Mouse (Mus musculus) midbrain, embryonic 11.5 days (tissue): ENCODE measurements at regions not wholly inside any gene's neighbourhood (a gene's known extent, or its start where the extent isn't known, plus 50 kb on each side); places are given as distances from the start of the nearest gene placed in this dataset.

Source experiments
- ATAC-seq: fragments of 200-750 bp; cut with Nextera tagmentation; 2 replicates; pipeline ENCODE4 v1.8.0; 2017; ENCODE audit warnings: moderate TSS enrichment, moderate library complexity; ENCODE audit not compliant: low FRiP score
- DNase-seq: peaks from one replicate; pipeline ENCODE4 v3.0.0; 2015; ENCODE audit warnings: low spot score; ENCODE audit errors: missing footprints
- H3K27ac ChIP-seq: fragments of 300-500 bp; sonication (generic); 2 replicates; pipeline ENCODE4 v1.5.1; 2014; ENCODE audit warnings: low read depth, low read length
- H3K27me3 ChIP-seq: fragments of 300-500 bp; sonication (generic); 2 replicates; pipeline ENCODE4 v1.6.1; 2014; ENCODE audit warnings: mild to moderate bottlenecking, low read length, moderate library complexity, mixed read lengths; ENCODE audit not compliant: control insufficient read depth, insufficient read depth
- H3K36me3 ChIP-seq: fragments of 300-500 bp; sonication (generic); 2 replicates; pipeline ENCODE4 v1.6.1; 2014; ENCODE audit warnings: mild to moderate bottlenecking, low read length, moderate library complexity, mixed read lengths; ENCODE audit not compliant: control insufficient read depth, insufficient read depth
- H3K4me1 ChIP-seq: fragments of 300-500 bp; sonication (generic); 2 replicates; pipeline ENCODE4 v1.6.1; 2014; ENCODE audit warnings: low read length; ENCODE audit not compliant: control insufficient read depth, insufficient read depth
- H3K4me2 ChIP-seq: fragments of 300-500 bp; sonication (generic); 2 replicates; pipeline ENCODE4 v1.6.1; 2014; ENCODE audit warnings: mild to moderate bottlenecking, moderate library complexity
- H3K4me3 ChIP-seq: fragments of 300-500 bp; sonication (generic); 2 replicates; pipeline ENCODE4 v1.5.1; 2014; ENCODE audit warnings: low read depth, low read length
- H3K9ac ChIP-seq: fragments of 300-500 bp; sonication (generic); 2 replicates; pipeline ENCODE4 v1.6.1; 2014; ENCODE audit warnings: low read length
- H3K9me3 ChIP-seq: fragments of 300-500 bp; sonication (generic); 2 replicates; pipeline ENCODE4 v1.6.1; 2016; ENCODE audit warnings: low read length; ENCODE audit not compliant: control insufficient read depth
- WGBS: fragments of 180-500 bp; shearing (Covaris S2); extraction: QIAGEN DNeasy Blood & Tissue Kit; methylation state at CpG from one replicate; pipeline ENCODE4 v1.1.7; 2014; 5-methylcytosine and 5-hydroxymethylcytosine counted together

DNA sequence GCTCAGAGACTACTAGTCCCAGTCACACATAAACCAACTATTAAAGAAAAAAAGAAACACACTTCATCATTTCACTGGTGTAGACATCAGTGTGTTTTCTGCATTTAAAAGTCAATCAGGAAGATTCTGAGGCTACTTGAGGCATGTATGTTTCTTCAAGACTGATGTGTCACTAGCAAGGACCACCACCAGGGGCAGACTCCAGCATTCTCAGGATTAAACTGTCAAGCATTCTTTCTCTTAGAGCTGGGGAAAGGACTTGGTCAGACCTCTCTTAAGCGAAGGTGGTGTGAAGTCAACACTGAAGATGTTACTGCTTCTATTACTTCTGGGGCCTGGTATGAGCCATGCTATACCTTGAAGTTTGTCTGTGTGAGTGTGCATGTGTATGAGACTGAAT is 114.1 kb upstream of the Try4 start:
- Histone ChIP-seq H3K9me3 (no peaks in the 10 kb centered on the region), H3K4me1 (no peaks in the 10 kb centered on the region), H3K27me3 (no peaks in the 10 kb centered on the region), H3K4me2 (no peak overlapping the region), H3K36me3 (no peaks in the 10 kb centered on the region), H3K27ac (no peak overlapping the region), H3K9ac (no peak overlapping the region), H3K4me3 (no peak overlapping the region)
- ATAC-seq (no peak), DNase-seq (no peak)
- 66% methylated on average over 1 of the region's 1 CpGs for WGBS

DNA sequence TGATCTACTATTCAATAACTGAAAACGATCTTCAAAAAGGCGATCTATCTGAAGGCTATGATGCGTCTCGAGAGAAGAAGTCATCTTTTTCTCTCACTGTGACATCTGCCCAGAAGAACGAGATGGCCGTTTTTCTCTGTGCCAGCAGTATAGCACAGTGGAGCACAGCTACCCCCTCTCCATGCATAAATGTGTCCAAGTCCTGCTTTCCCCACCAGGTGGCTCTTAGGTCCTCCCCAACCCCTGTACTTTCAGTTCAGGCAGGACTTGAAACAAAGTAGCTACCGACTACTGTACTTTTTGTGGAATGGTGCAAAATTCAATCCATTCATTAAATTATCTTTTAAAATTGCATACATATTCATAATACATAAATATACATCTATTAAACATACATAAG is 123.2 kb upstream of the Try4 start:
- 89% methylated on average over 7 of the region's 7 CpGs for WGBS
- Histone ChIP-seq H3K9me3 (no peaks in the 10 kb centered on the region), H3K27me3 (no peaks in the 10 kb centered on the region), H3K4me2 (no peak overlapping the region), H3K4me3 (no peak overlapping the region), H3K4me1 (no peaks in the 10 kb centered on the region), H3K36me3 (no peaks in the 10 kb centered on the region), H3K9ac (no peak overlapping the region), H3K27ac (no peak overlapping the region)
- ATAC-seq (no peak), DNase-seq (no peak)

DNA sequence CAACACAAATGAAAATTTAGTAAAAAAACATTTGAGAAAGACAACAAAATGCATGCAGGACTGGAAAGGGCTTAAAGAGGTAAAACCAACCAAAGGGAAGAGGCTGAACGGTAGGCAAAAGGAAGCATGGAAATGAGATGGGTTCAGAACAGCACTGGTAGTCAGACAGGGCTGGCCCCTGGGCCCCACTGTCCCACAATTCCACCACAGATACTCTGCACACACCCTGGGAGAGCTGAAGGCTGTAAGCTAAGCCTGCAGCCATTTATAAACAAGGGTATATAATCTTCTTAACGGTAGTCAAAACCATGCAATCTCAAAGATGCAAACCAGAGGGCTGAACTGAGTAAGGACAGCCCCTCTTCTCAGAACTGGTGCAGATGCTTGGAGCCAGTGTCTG is 124.0 kb upstream of the Try4 start:
- ATAC-seq (no peak), DNase-seq (no peak)
- H3K27ac ChIP-seq, result no peak overlapping the region
- H3K4me2 ChIP-seq, result no peak overlapping the region
- no peak overlapping the region for H3K9ac ChIP-seq
- H3K27me3 ChIP-seq, result no peaks in the 10 kb centered on the region
- no peaks in the 10 kb centered on the region for H3K36me3 ChIP-seq
- 92% methylated on average over 2 of the region's 2 CpGs for WGBS
- H3K4me1 ChIP-seq, result no peaks in the 10 kb centered on the region
- H3K4me3 ChIP-seq, result no peak overlapping the region
- no peaks in the 10 kb centered on the region for H3K9me3 ChIP-seq

GRCm38 (mm10) chr6:41177152-41177551 is 124.9 kb upstream of the Try4 start:
- no peaks in the 10 kb centered on the region for H3K9me3 ChIP-seq
- no peak overlapping the region for H3K9ac ChIP-seq
- WGBS, result 86% methylated on average over 3 of the region's 3 CpGs
- H3K4me1 ChIP-seq, result no peaks in the 10 kb centered on the region
- no peaks in the 10 kb centered on the region for H3K27me3 ChIP-seq
- no peak overlapping the region for H3K4me2 ChIP-seq
- ATAC-seq (no peak), DNase-seq (no peak)
- H3K27ac ChIP-seq, result no peak overlapping the region
- no peaks in the 10 kb centered on the region for H3K36me3 ChIP-seq
- no peak overlapping the region for H3K4me3 ChIP-seq

DNA sequence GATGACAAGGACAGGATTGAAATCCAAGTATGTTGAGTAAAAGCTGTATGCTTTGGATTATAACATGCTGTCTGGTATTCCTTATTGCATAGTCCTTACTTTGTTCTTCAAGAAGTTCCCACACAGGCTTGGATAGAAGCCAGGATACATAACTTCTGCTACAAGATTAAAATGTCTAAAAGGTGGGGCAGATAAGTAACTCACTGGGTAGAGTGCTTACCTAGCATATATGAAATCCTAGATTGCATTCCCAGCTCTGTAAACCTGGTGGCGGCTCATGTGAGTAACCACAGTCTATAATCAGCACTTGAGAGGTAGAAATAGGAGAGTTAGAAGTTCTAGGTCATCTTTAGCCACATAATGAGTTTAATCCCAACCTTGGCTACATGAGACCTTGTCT is 126.0 kb upstream of the Try4 start:
- DNase-seq, result no peak
- no peak for ATAC-seq
- Histone ChIP-seq H3K9ac (no peak overlapping the region), H3K27me3 (no peaks in the 10 kb centered on the region), H3K4me2 (no peak overlapping the region), H3K9me3 (no peaks in the 10 kb centered on the region), H3K4me3 (no peak overlapping the region), H3K27ac (no peak overlapping the region), H3K36me3 (no peaks in the 10 kb centered on the region), H3K4me1 (no peaks in the 10 kb centered on the region)
- WGBS, result 86% methylated on average over 1 of the region's 1 CpGs

- Histone ChIP-seq H3K9me3 (no peaks in the 10 kb centered on the region), H3K27me3 (no peaks in the 10 kb centered on the region), H3K4me2 (no peak overlapping the region), H3K4me1 (no peaks in the 10 kb centered on the region), H3K9ac (no peak overlapping the region), H3K36me3 (no peaks in the 10 kb centered on the region), H3K27ac (no peak overlapping the region), H3K4me3 (no peak overlapping the region)
- 80% methylated on average over 1 of the region's 1 CpGs for whole genome bisulfite sequencing
- DNase-seq, result no peak
- ATAC-seq, result no peak
Observed at GRCm38 (mm10) chr6:41163491-41163890, 128.2 kb upstream of the 2210010C04Rik start.

- Histone ChIP-seq H3K4me3 (no peak overlapping the region), H3K4me2 (no peak overlapping the region), H3K36me3 (no peaks in the 10 kb centered on the region), H3K27me3 (no peaks in the 10 kb centered on the region), H3K9ac (no peak overlapping the region), H3K4me1 (no peaks in the 10 kb centered on the region), H3K27ac (no peak overlapping the region), H3K9me3 (no peaks in the 10 kb centered on the region)
- ATAC-seq (no peak), DNase-seq (no peak)
- WGBS, result 75% methylated on average over 1 of the region's 1 CpGs
Observed at GRCm38 (mm10) chr6:41161693-41162092, 126.4 kb upstream of the 2210010C04Rik start.

DNA sequence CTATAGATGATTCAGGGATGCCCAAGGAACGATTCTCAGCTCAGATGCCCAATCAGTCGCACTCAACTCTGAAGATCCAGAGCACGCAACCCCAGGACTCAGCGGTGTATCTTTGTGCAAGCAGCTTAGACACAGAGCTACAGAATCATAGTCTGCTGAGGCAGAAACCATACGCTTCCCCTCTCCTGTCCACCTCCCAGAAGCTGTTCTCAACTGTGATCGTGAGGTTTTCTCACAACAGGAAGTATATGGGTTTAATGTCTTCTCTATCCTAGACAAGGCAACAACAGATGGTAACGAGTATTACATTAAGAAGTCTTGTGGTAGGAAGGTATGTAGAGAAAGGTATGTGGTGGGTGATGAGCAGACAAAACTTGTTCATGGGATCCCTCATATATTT is 116.8 kb upstream of the 2210010C04Rik start:
- Histone ChIP-seq H3K27ac (no peak overlapping the region), H3K4me3 (no peak overlapping the region)

DNA sequence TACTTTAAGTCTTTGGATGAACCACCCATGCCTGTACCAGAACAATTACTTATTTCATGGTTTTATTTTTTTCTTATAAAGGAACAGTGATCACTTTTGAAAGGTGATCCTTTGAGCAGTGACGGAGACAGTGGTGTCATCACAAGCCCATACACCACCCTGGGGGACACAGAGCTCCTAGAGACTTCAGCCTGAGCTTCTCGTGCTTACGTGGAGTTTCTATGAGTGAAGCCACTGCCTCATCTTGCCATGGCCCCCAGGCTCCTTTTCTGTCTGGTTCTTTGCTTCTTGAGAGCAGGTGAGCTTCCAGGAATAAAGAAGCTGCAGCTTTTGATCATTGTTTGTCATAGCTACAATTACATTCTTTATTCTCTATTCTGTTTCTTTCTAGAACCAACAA is 116.2 kb upstream of the 2210010C04Rik start:
- WGBS, result 88% methylated on average over 3 of the region's 3 CpGs
- Histone ChIP-seq H3K9me3 (no peaks in the 10 kb centered on the region), H3K4me3 (no peak overlapping the region), H3K27ac (no peak overlapping the region), H3K9ac (no peak overlapping the region), H3K36me3 (no peaks in the 10 kb centered on the region), H3K27me3 (no peaks in the 10 kb centered on the region), H3K4me2 (no peak overlapping the region), H3K4me1 (no peaks in the 10 kb centered on the region)
- DNase-seq, result no peak
- ATAC-seq, result no peak

More for the DNA sequence above, 116.8 kb upstream of the 2210010C04Rik start:
- DNase-seq, result no peak
- H3K4me2 ChIP-seq, result no peak overlapping the region
- H3K4me1 ChIP-seq, result no peaks in the 10 kb centered on the region
- no peaks in the 10 kb centered on the region for H3K27me3 ChIP-seq
- no peaks in the 10 kb centered on the region for H3K36me3 ChIP-seq
- H3K9me3 ChIP-seq, result no peaks in the 10 kb centered on the region
- H3K9ac ChIP-seq, result no peak overlapping the region
- no peak for ATAC-seq
- WGBS, result 90% methylated on average over 7 of the region's 7 CpGs

- Histone ChIP-seq H3K4me1 (no peaks in the 10 kb centered on the region), H3K9ac (no peak overlapping the region), H3K27me3 (no peaks in the 10 kb centered on the region), H3K4me3 (no peak overlapping the region), H3K9me3 (no peaks in the 10 kb centered on the region), H3K4me2 (no peak overlapping the region), H3K27ac (no peak overlapping the region), H3K36me3 (no peaks in the 10 kb centered on the region)
- WGBS, result 97% methylated on average over 1 of the region's 1 CpGs
- DNase-seq (no peak), ATAC-seq (no peak)
Observed at GRCm38 (mm10) chr6:41140916-41141315, 105.6 kb upstream of the 2210010C04Rik start.
